Mouse (Mus musculus) inflammation-experienced regulatory T-cells, adult 6 months (primary cell): ENCODE measurements around the gene Glrx5. TPM values are rescaled to one million over a fixed set of nuclear protein-coding genes. Genes with fewer than 3 reads are reported as not detected.

Experiments
- ATAC-seq: one replicate; pipeline ENCODE4 v1.8.0; 2017
- polyA plus RNA-seq, 3 experiments: library from polyadenylated mRNA; unstranded; fragments of 100-300 nt; shearing (Covaris generic); gene quantifications; one replicate each; pipeline ENCODE4 v1.2.1; 2017

Gene Glrx5
- polyA plus RNA-seq, 3 experiments from 2014 or later: 4.0 to 6.9 (median 6.6) TPM

DNA sequence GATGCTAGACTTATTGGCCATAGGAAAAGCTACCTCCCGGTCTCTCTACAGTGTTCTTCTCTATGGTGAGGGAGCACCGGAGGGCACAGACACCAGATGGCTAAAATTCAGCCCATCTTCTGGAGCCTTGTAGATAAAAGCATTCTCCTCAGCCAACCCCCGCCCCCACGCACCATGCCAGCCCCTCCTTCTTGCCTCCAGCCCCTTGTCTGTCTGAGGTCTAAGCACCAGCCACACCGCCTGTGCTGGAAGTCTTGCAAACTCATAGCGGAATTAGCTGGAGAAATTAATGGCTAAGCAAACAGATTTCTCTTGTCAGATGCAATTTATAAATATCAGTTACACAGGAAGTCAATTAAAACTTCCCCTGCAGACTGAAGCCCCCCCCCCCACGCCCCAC is 43.0 kb downstream of the Glrx5 start:
- no peak for ATAC-seq

DNA sequence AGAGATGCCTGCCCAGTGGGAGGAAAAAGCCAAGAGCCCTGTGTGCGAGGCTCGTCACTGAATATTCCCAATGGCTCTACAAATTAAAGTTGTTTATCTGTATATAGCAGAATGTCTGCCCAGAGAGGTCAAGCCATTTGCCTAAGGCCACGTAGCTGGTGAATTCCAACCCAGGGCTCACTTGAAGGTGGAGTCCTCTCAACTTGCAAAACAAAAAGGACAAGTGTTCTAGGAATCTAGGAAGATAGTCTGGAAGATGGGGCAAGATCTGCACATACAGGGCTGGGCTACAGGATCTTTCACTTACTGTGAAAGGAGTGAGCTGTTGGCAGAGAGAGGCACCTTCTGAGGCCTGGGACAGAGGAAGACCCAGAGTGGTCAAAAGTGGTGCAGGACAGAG is 44.0 kb downstream of the Glrx5 start:
- ATAC-seq: no peak

GRCm38 (mm10) chr12:105077232-105077631 is 44.7 kb downstream of the Glrx5 start:
- ATAC-seq: no peak

GRCm38 (mm10) chr12:105084171-105084570 is 51.7 kb downstream of the Glrx5 start:
- no peak for ATAC-seq

GRCm38 (mm10) chr12:105084816-105085215 is 52.3 kb downstream of the Glrx5 start:
- no peak for ATAC-seq

GRCm38 (mm10) chr12:105085296-105085695 is 52.8 kb downstream of the Glrx5 start:
- ATAC-seq: no peak

GRCm38 (mm10) chr12:105086781-105087180 is 54.3 kb downstream of the Glrx5 start:
- no peak for ATAC-seq

DNA sequence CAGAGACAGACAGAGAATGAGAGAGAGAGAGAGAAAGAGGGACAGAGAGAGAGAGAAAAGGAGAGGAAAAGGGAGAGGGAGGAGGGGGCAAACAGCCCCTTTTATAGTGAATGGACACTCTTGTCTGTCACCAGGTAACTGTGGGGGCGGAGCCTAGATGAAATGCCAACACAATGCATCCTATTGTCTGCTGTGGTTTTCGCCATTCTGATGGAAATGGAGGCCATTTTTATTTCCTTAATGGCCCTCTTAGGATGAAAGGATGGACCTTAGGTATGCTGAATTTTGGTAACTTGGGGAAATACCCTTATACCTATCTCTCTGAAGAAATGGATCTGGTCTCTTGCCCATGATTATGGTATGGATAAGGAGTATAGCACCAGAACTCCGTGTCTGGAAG is 54.9 kb downstream of the Glrx5 start:
- no peak for ATAC-seq

GRCm38 (mm10) chr12:105089231-105089630 is 56.7 kb downstream of the Glrx5 start:
- no peak for ATAC-seq

DNA sequence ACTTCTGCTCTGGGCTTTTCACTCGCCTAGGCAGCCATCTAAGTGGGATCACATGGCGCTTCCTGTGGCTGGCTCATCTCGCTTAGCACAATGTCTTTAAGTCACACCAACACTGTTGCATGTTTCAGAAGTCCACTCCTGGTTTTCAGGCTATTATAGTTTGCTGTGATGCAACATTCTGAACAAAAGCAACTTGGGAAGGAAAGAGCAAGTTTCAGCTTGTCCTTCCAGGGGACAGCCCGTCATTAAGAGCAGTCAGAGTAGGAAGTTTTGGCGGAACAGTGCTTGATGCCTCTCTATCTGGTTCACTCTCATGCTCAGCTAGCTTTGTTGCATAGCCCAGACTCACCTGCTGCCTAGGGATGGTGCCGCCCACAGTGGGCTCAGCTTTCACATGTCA is 59.1 kb downstream of the Glrx5 start:
- ATAC-seq: no peak

Other genes with a start within 250 kb of the Glrx5 start
- gene Clmn, start 167.6 kb upstream of the Glrx5 start, polyA plus RNA-seq: under 1 TPM in 2 of 3 experiments, not detected in 1; 0.04 to 0.19 TPM
- gene Syne3, start 22.9 kb upstream of the Glrx5 start, polyA plus RNA-seq: 1 to 10 TPM; 2.2 to 5.4 (median 3.0) TPM
- gene Tcl1b2, start 113.3 kb downstream of the Glrx5 start, polyA plus RNA-seq: not detected
- not detected for gene Tcl1b1, start 127.0 kb downstream of the Glrx5 start, polyA plus RNA-seq
- gene Tcl1b5, start 143.7 kb downstream of the Glrx5 start, polyA plus RNA-seq: not detected
- gene Tcl1b3, start 158.4 kb downstream of the Glrx5 start, polyA plus RNA-seq: not detected
- not detected for gene Tcl1b4, start 169.3 kb downstream of the Glrx5 start, polyA plus RNA-seq
- gene Tcl1, start 190.1 kb downstream of the Glrx5 start, polyA plus RNA-seq: not detected